Mouse (Mus musculus) naive thymus-derived CD4-positive, alpha-beta T cell, adult 5 months (primary cell): ENCODE measurements around the gene Eif4a1. TPM values are rescaled to one million over a fixed set of nuclear protein-coding genes. Genes with fewer than 3 reads are reported as not detected.

Source experiments
- polyA plus RNA-seq: library from polyadenylated mRNA; unstranded; fragments of 100-300 nt; shearing (Covaris generic); gene quantifications from one replicate; pipeline ENCODE4 v1.2.1, GENCODE M21; 2017

The Eif4a1 gene
- 703 TPM for polyA plus RNA-seq

DNA sequence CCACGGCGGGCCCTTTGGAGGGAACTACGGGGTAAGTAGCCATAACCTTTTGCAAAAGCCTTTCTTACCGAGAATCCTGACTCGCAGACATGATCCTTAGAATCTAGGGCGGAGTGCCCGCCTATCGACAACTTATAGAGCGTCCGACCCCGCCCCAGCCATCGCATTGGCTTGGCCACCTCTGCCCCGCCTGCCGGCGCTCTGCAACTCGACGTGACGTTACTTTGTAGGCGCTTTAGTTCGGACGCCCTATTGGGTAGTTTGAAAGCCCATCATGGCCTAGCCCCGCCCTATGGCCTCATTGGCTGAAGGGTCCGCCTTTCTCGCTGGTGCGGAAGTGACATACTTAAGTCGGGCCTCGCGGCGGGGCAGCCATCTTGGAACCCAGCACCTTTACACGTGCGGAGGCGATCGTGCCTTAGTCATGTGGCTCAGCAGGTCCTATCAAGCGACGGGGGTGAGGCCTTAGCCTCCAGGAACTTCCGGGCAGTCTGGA lies at the start of gene Eif4a1:
Eif4a1 (minus strand) TSS at position 213 of the 496 bp plus-strand sequence.

DNA sequence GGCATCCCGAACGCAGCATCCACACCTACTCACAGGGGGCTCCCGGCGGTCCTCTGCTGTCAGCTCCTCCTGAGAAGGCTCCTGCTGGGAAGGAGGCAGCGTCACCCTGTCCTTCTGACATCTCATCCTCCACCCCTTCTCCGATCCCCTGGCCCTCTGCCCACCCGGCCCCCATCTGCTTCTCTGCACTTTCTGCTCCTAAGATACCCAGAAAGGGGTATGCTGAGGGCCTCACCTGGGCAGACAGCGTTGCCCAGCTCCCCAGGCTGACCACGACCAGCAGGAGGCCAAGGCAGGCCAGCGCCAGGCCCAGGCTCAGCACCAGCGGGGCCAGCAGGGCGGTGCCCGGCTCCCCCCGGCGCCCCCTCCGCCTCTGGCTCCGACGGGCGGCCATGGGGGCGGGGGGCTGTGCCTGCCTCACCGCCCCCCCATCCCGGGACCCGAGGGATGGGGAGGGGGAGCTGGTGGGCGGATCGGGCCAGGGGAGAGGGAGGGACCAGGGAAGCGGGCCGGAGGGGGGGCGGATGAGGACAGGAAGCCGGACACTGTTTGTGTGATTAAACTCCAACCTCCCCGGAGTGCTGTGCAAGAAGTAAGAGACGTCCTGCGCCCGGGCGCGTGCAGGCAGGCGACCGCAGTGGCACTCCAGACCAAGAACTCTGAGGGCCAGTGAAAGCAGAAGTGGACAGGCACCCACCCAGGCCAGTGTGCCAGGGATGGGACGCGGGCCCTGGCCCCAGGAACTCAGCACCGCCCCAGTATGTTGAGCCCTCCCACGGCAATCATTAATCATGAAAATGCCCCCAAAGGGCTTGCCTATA lies 23.3 kb upstream of the Eif4a1 start, which contains the start of the genes Tnfsf12 and Tnfsfm13:
Tnfsf12 (minus strand) TSS at position 489 of the 821 bp plus-strand sequence.
Tnfsfm13 (minus strand) TSS at position 738 of the 821 bp plus-strand sequence.

DNA sequence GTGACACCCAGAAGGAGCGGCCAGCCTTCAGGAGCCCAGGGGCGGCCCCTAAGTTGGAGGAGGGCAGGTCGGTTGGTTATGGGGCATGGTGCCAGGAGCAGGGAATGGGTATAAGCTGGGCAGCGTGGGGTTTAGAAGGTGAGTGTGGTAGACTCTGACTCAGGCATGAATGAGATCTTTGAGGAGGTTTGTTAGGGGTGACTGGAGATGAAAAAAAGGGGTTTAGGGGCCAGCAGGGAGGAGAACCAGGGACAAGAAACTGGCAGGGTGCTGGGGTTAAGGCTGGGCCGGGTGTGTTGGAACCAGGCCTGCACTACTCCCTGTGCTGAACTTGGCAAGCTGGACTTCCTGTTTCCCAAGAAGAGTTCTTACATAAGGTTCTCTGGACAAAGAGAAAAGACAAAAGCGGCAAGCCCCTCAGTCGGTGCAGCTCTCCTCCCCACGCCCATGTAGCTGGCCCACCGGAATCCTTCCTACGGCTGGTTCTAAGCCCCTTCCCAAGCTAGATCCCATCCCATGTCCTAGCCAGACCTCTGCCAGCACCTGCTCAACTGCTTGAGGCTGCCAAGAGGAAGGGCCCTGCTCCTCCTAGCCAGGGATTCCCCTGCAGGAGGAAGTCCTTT lies 13.4 kb upstream of the Eif4a1 start, which contains the start of gene Tnfsf13:
Tnfsf13 (minus strand) TSS at position 259 of the 623 bp plus-strand sequence.

DNA sequence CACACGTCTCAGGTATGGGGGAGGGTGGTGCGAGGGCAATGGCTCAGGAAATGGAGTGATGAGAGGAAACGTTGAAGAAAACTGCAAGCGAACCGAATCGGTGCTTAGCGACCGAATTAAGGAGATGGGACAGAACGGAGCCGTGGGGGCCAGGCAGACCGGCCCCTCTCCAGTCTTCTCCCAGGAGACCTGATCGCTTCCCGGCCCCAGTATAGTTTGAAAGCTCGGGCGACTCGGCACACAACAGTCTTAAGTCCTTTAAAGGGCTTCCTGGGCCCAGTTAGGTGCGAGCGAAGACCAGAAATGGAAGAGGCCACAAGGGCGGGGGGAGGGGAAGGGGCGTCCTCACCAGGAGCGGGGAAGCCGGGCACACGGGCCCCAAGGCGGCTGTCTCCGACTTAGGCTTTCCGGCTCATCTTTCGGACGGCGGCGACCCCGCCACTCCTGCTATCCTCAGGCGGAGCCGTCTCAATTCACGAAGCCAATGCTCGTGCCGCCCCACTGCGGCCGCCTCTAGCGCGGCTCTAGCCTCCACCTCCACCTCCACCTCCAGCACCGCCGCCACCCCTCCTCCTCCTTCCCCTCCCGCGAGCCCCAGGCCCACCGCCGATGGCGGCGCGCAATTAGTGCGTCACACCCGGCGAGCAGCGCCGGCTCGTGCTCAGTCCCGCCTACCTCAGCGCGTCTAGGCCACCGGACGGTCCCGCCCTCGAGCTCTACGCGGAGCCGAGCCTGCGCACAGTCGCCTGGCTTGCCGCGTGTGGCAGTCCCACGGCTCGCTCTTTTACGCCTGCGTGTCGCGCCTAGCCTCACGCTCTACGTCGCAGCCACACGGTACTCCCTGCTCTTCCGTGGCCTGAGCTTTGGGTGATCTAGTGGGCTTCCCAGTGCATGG lies 9.3 kb upstream of the Eif4a1 start, which contains the start of gene Senp3:
Senp3 (minus strand) TSS at position 771 of the 895 bp plus-strand sequence.

DNA sequence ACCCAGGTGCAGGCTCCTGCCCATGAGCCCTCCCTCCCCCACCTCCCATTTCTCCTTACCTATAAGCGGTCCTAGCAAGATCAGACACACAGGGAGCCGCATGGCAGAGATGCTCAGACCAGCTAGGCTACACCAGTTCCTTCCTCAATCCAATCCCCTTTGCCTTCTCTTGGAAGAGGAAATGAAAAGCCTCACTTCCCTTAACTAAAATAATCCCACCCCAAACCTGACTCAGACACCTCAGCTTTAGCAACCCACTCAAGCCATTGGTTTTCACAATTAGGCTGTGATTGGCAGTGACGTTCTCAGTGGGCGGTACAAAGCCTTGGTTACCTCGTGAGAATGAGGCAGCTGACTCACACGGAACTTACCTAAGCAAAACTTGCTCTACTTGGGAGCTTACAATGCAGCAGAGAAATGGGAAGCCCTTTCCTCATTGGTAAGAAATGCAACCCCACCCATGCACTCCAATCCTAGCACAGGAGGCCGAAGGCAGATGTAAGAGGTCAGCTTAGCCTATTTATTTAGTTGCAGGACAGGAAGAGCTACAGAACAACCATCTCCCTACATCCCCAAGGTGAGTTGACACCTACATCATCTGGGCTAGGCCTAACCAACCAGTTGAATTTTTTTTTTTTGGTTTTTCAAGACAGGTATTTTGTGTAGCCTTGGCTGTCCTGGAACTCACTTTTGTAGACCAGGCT lies 6.1 kb downstream of the Eif4a1 start, which contains the start of gene Cd68:
Cd68 (minus strand) TSS at position 193 of the 704 bp plus-strand sequence.

DNA sequence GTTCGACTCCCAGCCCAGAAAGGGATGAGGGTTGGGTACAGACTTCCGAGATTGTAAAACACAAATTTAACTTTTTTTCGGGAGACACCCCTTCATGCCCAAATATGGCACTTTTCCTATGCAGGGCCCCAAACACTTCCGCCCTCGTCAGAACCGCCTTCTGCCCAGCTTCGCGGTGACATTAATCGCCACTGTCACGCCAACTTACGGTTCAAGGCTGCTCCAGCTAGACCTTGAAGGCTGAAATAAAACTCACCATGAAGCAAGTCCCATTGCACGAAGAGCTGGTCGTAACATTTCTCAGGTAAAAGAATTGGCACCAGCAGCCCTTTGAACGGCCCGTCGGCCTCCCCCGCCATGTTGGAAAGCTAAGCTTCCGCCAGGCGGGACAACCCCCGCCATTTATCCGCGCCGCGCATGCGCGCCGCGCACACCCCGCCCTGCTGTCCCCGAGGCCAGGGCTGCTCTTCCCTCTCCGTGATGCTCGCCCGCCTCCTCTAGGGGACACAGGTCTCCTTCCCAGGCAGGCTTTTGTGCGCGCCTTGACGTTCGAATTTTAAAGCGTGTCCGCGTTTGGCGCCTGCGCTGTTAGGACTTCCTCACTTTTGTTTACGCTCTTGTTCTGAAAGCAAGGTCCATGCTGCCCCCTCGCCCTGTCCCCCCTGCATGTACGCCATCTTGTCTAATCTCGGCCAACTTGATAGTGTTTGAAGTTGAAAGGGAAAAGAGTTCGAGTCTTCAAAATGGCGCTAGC lies 9.8 kb downstream of the Eif4a1 start, which contains the start of gene Mpdu1:
Mpdu1 (minus strand) TSS at position 430 of the 754 bp plus-strand sequence.

DNA sequence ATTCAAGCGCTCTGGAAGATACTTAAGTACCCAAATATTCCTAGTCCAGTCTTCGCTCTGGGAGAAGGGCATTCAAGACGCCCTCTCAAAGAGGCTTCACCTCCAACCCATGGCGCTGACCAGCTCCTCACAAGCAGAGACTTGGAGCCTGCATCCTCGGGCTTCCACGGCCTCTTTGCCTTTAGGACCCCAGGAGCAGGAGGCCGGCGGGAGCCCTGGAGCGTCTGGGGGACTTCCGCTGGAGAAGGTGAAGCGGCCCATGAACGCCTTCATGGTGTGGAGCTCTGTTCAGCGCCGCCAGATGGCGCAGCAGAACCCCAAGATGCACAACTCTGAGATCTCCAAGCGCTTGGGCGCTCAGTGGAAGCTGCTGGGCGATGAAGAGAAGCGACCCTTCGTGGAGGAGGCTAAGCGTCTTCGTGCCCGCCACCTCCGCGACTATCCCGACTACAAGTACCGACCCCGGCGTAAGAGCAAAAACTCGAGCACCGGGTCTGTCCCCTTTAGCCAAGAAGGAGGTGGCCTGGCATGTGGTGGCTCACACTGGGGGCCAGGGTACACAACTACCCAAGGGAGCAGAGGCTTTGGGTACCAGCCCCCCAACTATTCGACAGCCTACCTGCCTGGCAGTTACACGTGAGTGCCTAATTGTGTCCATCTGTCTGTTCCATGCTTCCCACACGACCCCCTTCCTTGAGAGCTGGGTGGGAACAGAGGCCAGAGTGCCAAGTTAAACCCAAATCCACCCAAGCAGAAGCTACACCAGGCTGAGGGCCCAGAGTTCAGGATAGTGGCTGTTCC lies 16.8 kb downstream of the Eif4a1 start, which contains the start of gene Sox15:
Sox15 (plus strand) TSS at position 51 of the 801 bp plus-strand sequence.

DNA sequence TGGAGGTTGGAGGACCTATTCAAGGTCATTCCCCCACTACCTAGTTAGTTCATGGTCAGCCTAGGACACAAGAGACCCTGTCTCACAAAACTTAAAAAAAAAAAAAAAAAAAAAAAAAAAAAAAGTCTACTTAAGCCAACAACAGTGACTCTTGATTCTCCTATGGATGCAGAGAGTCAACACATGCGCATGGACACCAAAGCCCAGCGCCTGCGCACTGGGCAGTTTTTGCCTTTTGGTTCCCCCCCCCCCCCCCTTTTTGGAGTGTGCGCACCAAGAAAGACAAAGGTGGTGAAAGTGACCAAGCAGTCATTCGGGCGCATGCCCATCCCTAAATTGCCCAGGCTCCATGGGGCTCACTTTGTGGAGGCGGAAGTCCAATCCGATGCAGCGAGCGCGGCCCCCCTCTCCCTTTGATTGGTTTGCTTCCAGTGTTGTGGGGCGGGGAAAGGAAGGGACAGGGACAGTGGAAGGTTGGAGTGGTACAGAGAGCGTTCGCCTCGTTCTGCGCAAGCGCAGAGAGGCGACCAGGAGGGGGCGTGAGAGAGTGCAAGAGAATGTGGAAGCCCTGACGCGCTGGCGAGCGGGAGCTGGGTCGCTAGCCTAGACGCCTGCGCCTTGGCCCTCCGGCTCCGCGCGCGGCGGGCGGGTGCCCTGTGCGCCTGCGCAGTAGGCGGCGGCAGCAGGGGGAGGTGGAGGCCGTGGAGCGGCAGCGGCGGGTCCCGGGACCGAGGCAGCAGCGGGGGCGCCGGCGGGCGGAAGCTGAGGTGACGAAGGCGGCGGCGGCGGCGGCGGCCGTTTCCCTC lies 39.7 kb downstream of the Eif4a1 start, which contains the start of gene Fxr2:
Fxr2 (plus strand) TSS at position 707 of the 806 bp plus-strand sequence.

DNA sequence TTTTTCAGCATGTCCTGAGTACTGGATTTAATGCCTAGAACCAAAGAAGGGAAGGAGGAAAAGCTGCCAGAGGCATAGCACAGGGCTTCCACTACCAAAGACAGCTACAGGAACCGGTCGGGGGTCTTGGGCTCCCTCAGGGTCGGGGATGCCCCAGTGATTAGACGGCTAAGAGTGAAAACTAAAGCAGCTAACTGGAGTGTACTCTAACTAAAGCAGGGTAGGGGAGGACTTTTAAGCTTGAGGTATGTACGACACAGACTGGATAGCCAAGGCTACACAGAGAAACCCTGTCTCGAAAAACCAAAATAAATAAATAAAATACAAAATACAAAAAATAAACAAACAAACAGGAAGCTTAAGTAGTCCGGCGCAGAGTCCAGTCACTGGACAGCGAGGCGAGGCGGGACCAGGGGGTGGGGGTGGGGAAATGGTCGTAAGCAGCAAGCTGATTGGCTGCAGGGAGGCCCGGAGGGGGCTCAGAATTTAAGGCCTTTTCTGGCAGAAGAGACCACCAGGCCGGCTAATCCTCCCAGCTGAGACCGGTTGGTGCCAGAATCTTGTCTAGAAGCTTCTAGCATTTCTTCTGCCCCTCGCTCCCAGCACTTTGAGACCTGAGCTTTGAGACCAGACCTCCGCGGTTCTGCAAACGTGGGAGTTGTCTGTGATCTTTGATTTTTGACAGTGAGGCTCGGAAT lies 50.5 kb downstream of the Eif4a1 start, which contains the start of gene Sat2:
Sat2 (plus strand) TSS at position 454 of the 698 bp plus-strand sequence.

DNA sequence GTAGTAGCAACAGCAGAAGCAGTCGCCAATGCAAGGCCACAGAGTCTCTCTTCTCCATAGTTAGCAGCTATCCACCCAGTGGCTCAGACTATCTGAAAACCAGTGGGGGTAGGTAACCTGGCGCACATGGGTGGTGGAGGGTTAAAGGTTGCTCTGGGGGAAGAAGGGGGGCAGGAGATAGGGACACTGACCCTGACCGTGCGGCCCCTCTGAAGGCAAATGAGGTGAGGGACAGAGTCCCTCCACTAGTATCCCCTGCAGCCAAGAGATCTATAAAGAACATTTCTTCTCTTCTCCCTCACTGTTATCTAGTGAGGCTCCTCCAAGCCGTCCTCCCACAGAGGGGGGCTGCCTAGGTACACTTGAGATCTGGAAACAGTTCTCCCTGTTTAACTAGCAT lies 54.4 kb downstream of the Eif4a1 start, which contains the start of gene Shbg:
Shbg (minus strand) TSS at position 101 of the 400 bp plus-strand sequence.

Other genes with a start within 250 kb of the Eif4a1 start
- gene Dnah2, start 123.3 kb downstream of the Eif4a1 start, polyA plus RNA-seq, result 0.02 TPM
- 0.11 TPM for gene Efnb3, start 112.2 kb downstream of the Eif4a1 start, polyA plus RNA-seq
- gene Wrap53, start 92.2 kb downstream of the Eif4a1 start, polyA plus RNA-seq, result 14.9 TPM
- 212 TPM for gene Trp53, start 92.1 kb downstream of the Eif4a1 start, polyA plus RNA-seq
- gene Atp1b2, start 66.5 kb downstream of the Eif4a1 start, polyA plus RNA-seq, result not detected
- gene Shbg, start 54.5 kb downstream of the Eif4a1 start, polyA plus RNA-seq, result not detected
- gene Sat2, start 50.4 kb downstream of the Eif4a1 start, polyA plus RNA-seq, result not detected
- 73.2 TPM for gene Fxr2, start 39.4 kb downstream of the Eif4a1 start, polyA plus RNA-seq
- not detected for gene Sox15, start 17.1 kb downstream of the Eif4a1 start, polyA plus RNA-seq
- 49.4 TPM for gene Mpdu1, start 9.8 kb downstream of the Eif4a1 start, polyA plus RNA-seq
- gene Cd68, start 6.3 kb downstream of the Eif4a1 start, polyA plus RNA-seq, result 2.1 TPM
- 41.7 TPM for gene Senp3, start 9.7 kb upstream of the Eif4a1 start, polyA plus RNA-seq
- not detected for gene Tnfsf13, start 13.4 kb upstream of the Eif4a1 start, polyA plus RNA-seq
- not detected for gene Tnfsf12, start 23.4 kb upstream of the Eif4a1 start, polyA plus RNA-seq
- not detected for gene Tnfsfm13, start 23.7 kb upstream of the Eif4a1 start, polyA plus RNA-seq
- gene Polr2a, start 86.2 kb upstream of the Eif4a1 start, polyA plus RNA-seq, result 56.9 TPM
- gene Slc35g3, start 89.5 kb upstream of the Eif4a1 start, polyA plus RNA-seq, result not detected
- gene Zbtb4, start 93.5 kb upstream of the Eif4a1 start, polyA plus RNA-seq, result 8.0 TPM
- gene Chrnb1, start 123.5 kb upstream of the Eif4a1 start, polyA plus RNA-seq, result 2.2 TPM
- not detected for gene Fgf11, start 129.4 kb upstream of the Eif4a1 start, polyA plus RNA-seq
- gene Tmem102, start 133.2 kb upstream of the Eif4a1 start, polyA plus RNA-seq, result not detected
- gene Gm39566, start 142.9 kb upstream of the Eif4a1 start, polyA plus RNA-seq, result not detected
- not detected for gene Spem2, start 146.0 kb upstream of the Eif4a1 start, polyA plus RNA-seq
- gene Spem1, start 149.8 kb upstream of the Eif4a1 start, polyA plus RNA-seq, result not detected
- 0.09 TPM for gene Nlgn2, start 165.4 kb upstream of the Eif4a1 start, polyA plus RNA-seq
- gene Tmem256, start 166.1 kb upstream of the Eif4a1 start, polyA plus RNA-seq, result 27.8 TPM
- gene Plscr3, start 174.0 kb upstream of the Eif4a1 start, polyA plus RNA-seq, result 18.0 TPM
- gene Tnk1, start 186.3 kb upstream of the Eif4a1 start, polyA plus RNA-seq, result not detected
- gene Tmem95, start 205.6 kb upstream of the Eif4a1 start, polyA plus RNA-seq, result not detected
- 0.51 TPM for gene Kctd11, start 209.0 kb upstream of the Eif4a1 start, polyA plus RNA-seq
- 615 TPM for gene Acap1, start 223.1 kb upstream of the Eif4a1 start, polyA plus RNA-seq
- 2.6 TPM for gene 2810408A11Rik, start 228.6 kb upstream of the Eif4a1 start, polyA plus RNA-seq
- 7.7 TPM for gene Neurl4, start 228.6 kb upstream of the Eif4a1 start, polyA plus RNA-seq
- gene Gps2, start 241.5 kb upstream of the Eif4a1 start, polyA plus RNA-seq, result 253 TPM
- gene Eif5a, start 249.5 kb upstream of the Eif4a1 start, polyA plus RNA-seq, result 965 TPM